Mouse (Mus musculus) embryonic fibroblast, embryonic 13.5 days (primary cell): ENCODE data around the gene Eng. TPM values are rescaled to one million over a fixed set of nuclear protein-coding genes. Genes with fewer than 3 reads are reported as not detected.

Experiments
- H3K27ac ChIP-seq: 2 replicates; pipeline ENCODE4 v1.5.1; 2012; ENCODE audit warnings: low read length, control low read depth, inconsistent platforms; ENCODE audit not compliant: insufficient read depth
- H3K4me1 ChIP-seq: 2 replicates; pipeline ENCODE4 v1.6.1; 2011; ENCODE audit warnings: low read length; ENCODE audit not compliant: control insufficient read depth, insufficient read depth
- H3K4me3 ChIP-seq: 2 replicates; pipeline ENCODE4 v1.5.1; 2011; ENCODE audit warnings: mild to moderate bottlenecking, control low read depth, low read length; ENCODE audit not compliant: insufficient read depth
- CTCF ChIP-seq: IDR thresholded peaks from 2 replicates; pipeline ENCODE4 v1.5.1; 2011; ENCODE audit warnings: mild to moderate bottlenecking, control low read depth, low read length, moderate library complexity, borderline replicate concordance; ENCODE audit not compliant: insufficient read depth
- POLR2A ChIP-seq: IDR thresholded peaks from 2 replicates; pipeline ENCODE4 v1.6.1; 2011; ENCODE audit warnings: low read depth, mild to moderate bottlenecking, control low read depth, low read length, moderate library complexity
- polyA plus RNA-seq: library from polyadenylated mRNA; stranded (reverse); fragments of >200 nt; gene quantifications from 2 replicates; pipeline ENCODE4 v1.2.4, GENCODE M21; 2011; ENCODE audit warnings: low read depth; ENCODE audit not compliant: missing spikeins, insufficient read length

The Eng gene
- polyA plus RNA-seq, 1 experiment, result 15.1 TPM

DNA sequence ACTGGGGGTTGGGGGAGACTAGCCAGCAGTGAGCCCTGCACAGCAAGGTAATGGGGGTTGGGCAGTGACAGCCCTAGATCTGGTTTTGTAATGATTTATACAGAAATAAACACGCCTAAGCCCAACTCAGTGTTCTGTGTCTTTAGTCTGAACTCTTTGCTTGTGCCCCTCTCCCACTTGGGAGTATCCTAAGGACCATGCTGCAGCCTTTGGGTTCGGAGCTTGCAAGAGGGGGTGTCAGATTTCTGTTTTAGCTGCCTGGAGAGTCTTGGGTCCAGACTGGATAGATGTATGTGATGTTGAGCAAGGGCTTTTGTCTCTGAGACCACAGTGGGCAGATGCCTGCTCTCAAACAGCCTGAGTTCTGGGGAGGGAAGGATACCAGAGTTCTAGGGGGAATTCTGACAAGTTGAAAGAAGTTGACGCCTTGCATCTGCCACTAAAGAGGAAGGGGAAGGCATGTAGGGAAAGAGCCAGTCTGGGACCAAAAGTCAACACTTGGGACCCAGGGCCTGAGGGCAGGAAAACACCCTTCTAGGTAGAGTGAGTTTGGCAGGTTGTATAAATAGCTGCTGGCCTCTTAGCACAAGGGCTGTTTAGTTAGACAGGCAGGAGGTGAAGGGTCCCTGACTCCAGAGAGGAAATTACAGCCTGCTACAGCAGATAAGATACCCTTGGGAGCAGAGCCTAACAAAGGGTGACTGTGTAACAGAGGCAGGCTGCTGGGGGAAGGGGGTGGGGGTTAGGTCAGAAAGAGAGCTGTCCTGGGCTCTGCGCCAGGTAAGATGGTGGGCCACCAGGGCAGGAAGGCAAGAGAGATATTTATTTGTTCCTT is 25.5 kb upstream of the Eng start:
- Histone ChIP-seq H3K4me1 (peaks cover 14% of the 10 kb centered on the region), H3K4me3 (no peak overlapping the region), H3K27ac (no peak overlapping the region)
- TF ChIP-seq CTCF, result no peak
- TF ChIP-seq POLR2A, result no peak

DNA sequence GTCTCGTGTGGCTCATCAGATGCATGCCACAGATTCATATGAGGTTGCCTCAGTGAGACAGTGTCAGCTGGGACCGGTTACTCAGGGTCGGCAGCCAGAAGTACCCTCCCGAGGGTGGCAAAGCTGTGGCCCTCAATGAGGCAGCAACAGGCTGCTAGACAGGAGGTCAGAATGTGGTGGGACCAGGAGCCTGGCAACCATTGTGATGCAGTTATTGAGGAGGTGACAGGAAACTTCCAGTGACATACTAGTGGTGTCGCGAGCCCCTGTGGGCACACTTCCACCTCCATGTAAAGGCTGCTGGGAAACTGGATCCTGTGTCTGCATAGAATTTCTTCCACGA is 24.9 kb upstream of the Eng start, which contains the start of gene Ak1:
TSS of gene Ak1 (plus strand) at position 242 of the 343 bp plus-strand sequence.
- TF ChIP-seq POLR2A (no peak), CTCF (no peak)
- Histone ChIP-seq H3K4me1 (peaks cover 14% of the 10 kb centered on the region), H3K27ac (no peak within 1 kb of the TSS), H3K4me3 (no peak within 1 kb of the TSS)

DNA sequence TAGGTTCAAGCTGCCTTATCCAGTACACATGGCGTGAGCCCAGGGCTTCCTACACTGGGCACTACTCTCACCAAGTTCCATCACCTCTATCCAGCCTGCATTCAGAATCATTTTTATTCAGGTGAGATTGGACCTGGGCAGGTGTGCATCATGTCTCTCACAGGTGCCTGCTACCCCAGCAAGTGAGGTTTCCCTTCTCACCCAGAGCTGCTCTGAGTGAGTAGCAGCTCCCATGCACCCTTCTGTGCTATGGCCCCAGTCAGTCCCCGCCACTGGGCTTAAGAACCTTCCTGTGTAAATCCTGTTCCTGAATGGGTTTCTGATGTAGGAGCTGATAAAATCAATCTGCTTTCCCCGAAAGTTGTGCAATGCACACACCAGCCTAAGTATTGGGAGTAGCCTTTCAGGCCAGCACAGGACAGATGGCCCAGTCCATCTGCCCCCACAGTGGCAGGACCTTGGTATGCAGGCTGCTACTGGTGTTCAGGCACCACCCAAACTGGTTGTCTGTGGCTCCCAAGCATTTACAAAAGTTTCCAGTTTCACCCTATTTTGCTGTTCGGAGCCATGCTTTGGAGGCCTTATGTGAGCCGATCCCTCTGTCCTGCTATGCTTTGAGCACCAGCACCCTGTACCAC is 22.2 kb upstream of the Eng start:
- Histone ChIP-seq H3K4me1 (peaks cover 16% of the 10 kb centered on the region), H3K4me3 (no peak overlapping the region), H3K27ac (no peak overlapping the region)
- no peak for TF ChIP-seq CTCF
- no peak for TF ChIP-seq POLR2A

DNA sequence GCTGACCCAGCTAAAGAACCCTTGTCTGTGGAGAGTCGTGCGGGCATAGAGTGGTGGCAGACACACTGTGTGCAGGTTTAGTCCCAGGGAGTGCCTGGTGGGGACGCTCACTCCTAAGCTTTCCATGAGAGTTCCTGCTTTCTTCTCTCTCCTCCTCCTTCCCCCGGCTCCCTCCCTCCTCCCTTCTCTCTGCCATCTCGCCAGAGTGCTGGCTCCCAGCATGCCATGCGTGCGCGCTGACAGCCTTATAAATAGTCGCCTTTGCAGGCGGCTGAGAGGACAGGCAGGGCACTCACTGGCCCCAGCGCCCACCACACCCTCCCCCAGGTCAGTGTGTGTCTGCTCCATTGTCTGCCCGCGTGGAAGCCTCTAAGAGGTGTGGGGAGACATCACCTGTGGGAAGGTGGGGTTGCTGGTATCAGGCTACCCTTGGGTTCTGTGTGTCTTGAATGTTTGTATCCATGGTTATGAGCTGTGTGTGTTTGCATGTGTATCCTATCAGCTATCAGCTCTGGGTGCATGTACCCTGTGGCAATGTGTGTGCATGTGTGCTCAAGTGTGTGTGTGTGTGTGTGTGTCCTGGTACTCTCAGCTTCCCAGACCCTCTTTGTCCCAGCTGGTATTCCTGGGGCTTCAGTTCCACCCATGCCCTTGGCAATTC is 21.1 kb upstream of the Eng start:
- no peak for TF ChIP-seq CTCF
- peak; percentile 55; the same call in 1 of the 2 replicates for TF ChIP-seq POLR2A
- no peak overlapping the region for H3K4me3 ChIP-seq
- H3K4me1 ChIP-seq, result peaks cover 14% of the 10 kb centered on the region
- H3K27ac ChIP-seq, result peak overlapping the region; percentile 6; the same call in 1 of the 2 replicates

DNA sequence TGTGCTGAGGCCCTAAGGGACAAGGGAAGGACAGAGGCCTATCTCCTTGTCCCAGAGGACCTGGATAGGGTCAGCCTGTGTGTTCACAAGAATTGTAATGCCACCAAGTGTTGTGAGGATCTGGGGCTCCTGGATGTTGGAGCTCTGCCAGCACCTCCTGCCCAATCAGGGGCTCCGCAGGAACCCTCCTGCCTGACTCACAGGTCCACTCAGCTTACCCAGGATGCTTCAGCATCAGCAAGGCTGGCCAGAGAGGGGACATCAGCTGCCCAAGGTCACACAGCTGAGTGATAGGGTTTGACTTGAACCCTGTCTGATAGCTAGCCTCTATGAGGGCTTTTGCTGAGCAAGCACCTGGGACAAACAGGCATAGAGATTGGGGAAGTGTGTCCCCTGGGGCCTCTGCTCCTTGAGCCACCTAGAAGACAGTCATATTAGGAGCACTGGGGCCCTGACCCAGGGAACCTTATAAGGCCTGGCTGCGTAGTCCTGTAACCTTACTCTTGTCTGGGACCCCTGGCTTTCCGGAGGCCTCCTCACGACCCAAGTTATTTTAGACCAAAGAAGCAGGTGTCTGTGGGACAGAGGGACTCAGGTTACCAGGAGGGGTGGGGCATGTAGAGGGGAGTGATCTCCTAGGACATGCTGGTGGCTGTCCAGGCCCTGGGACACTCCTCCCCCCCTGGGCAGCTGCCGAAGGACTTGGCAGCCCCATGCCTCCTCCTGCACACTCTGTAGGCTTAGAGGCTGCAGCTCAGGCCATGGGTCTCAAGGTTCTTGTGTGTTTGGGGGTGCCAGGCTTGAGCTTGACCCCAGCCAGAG is 20.3 kb upstream of the Eng start:
- Histone ChIP-seq H3K27ac (peak overlapping the region; percentile 6; the same call in 1 of the 2 replicates), H3K4me3 (no peak overlapping the region), H3K4me1 (peaks cover 7% of the 10 kb centered on the region; the same call in 1 of the 2 replicates)
- no peak for TF ChIP-seq CTCF
- no peak for TF ChIP-seq POLR2A

DNA sequence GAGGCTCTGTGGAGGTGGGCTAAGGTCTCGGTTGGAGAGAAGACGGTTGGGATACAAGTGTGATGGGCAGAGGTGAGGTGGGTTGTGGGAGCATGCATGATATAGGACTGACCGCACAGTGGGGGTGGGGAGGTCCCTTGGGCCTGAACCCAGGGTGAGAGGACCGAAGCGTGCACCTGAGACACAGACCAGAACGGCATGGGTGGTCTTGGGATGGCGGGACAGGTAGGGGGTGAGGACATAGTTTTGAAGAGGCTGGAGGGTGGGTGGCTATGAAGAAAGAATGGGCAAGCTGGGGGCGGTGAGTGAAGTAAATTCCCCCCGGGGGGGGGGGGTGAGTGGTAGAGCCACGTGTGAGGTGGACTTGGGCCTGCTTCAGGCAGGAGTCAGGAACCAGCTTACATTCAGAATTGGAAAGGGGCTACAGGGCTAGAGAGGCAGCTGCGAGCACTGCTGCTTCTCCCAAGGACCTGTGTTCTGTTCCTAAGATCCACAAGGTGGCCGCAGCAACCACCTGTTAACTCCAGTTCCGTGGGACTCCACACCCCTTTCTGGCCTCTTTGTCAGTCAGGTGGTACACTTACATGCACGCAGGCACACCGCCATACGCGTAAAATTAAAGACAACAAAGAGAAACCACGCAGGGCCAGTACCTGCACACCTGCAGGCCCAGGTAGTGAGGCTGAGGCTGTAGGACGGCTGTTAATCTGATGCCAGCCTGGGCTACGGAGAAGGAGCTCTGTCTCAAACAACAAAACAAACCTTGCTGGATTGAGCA is 18.9 kb upstream of the Eng start:
- TF ChIP-seq CTCF (no peak), POLR2A (no peak)
- peaks cover 7% of the 10 kb centered on the region; the same call in 1 of the 2 replicates for H3K4me1 ChIP-seq
- H3K27ac ChIP-seq, result no peak overlapping the region

DNA sequence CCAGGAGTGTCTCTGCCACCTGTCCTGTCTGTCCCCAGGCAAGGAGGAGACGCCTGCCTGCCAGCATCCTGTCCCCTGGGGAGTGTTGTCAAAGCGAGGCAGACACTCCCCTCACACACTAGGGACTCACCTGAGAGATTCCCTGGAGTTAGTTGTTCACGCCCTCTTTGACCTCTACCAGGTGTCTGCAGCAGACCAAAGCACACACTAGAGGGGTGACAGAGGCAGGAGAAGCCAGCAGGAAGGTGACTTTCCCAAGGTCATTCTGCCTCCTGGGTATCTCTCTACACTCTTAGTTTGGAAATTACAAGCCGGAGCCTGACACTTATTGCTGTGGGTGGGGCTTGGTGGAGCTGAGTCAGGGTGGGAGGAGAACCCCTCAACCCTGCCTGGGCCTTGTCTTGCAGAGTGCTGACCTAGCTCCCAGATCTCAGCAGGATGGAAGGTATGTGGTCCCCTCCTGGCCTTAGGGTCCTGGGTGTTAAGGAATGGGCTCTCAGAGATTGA is 18.3 kb upstream of the Eng start:
- Histone ChIP-seq H3K4me1 (peaks cover 7% of the 10 kb centered on the region; the same call in 1 of the 2 replicates), H3K4me3 (peak overlapping the region; percentile 41), H3K27ac (peak overlapping the region; percentile 87)
- TF ChIP-seq CTCF (no peak), POLR2A (peak; percentile 61)

More for the DNA sequence above, 18.9 kb upstream of the Eng start:
- H3K4me3 ChIP-seq, result no peak overlapping the region

DNA sequence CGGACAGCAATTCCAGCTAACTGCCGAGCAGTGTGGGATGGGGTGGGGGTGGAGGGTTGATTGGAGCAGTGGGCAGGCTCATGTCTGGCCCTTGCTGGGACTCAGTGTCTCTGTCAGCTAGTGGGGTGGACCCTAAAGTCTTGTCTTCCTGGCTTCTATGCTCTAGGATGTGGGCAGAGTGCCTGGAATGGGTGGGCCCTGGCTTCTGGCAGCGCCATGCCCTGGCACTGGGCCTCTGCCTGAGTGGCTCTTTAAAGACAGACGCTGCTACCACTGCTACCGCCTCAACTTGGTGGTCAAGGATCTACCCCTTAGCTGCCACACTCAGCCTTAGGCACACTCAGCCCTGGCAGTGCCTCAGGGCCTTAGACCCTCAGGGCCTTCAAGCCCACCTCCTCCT is 17.7 kb upstream of the Eng start:
- peak; percentile 51; the same call in 1 of the 2 replicates for TF ChIP-seq POLR2A
- no peak for TF ChIP-seq CTCF
- peak overlapping the region; percentile 41 for H3K4me3 ChIP-seq
- H3K4me1 ChIP-seq, result peaks cover 9% of the 10 kb centered on the region; the same call in 1 of the 2 replicates
- H3K27ac ChIP-seq, result peak overlapping the region; percentile 87
